In the genomic region with DNA sequence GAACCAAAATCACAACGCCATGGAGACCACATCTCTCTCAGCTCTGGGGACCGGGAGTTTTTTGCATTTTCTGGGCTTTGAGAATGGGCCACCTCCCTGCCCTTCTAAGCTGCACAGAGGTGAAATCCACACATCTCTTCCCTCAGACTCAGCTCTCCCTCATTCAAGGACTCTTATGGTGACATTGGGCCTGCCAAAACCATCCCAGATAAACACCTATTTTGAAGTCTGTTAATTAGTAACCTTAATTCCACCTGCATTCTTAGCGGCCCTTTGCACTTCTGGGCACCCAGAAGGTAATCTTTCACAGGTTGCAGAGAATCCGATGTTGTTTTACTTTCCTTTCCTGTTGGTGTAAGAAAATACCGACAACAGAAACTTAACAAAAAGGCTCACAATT, we compare ENCODE assay signal across 29 mouse cellular contexts.
DNase-seq lines count a peak whose midpoint lies in the region; ATAC-seq and TF ChIP-seq lines count a peak whose summit lies in the region.
"Had no signal": no experiment of that assay in that cellular context is flagged by ENCODE, and none has a peak within 500 bp of the region (broad histone marks: within the 10 kb centered on the region; RNA-seq: fewer than 3 reads in every experiment).

No protein-coding gene starts in this region.

- peaks cover 12% of the 10 kb centered on the region; the same call in 1 of the 2 replicates for H3K4me1 ChIP-seq in kidney, adult 2 months (ENCODE audit: control insufficient read depth, insufficient read depth, low read length)
- no peaks in the 10 kb centered on the region for H3K4me1 ChIP-seq in intestine, embryonic 16.5 days (ENCODE audit: control insufficient read depth, insufficient read depth, low read length)
- H3K4me1 ChIP-seq in kidney, embryonic 15.5 days, result peaks cover 5% of the 10 kb centered on the region; the same call in 1 of the 2 replicates
- peaks cover 8% of the 10 kb centered on the region; the same call in 1 of the 2 replicates for H3K4me1 ChIP-seq in small intestine, adult 2 months (ENCODE audit: control insufficient read depth, insufficient read depth, insufficient read length, low read length)
- H3K4me1 ChIP-seq: hindbrain, embryonic 15.5 days; liver, embryonic 15.5 days; lung, embryonic 15.5 days; megakaryocyte, embryonic 14.5 days; midbrain, embryonic 12.5 days; neural tube, embryonic 12.5 days had no signal

- TF ChIP-seq POLR2A in kidney, adult 2 months (IDR thresholded peaks at IDR 0.05; ENCODE audit: low read depth, low read length), result no peak
- no peak for TF ChIP-seq POLR2A in small intestine, adult 2 months (IDR thresholded peaks at IDR 0.05; ENCODE audit: low read depth, low read length)

- TF ChIP-seq CTCF in kidney, adult 2 months (conservative IDR thresholded peaks at IDR 0.05; ENCODE audit: insufficient read depth, insufficient read length, low read depth, low read length), result no peak
- no peak for TF ChIP-seq CTCF in small intestine, adult 2 months (IDR thresholded peaks at IDR 0.05; ENCODE audit: extremely low read depth, insufficient read length, insufficient replicate concordance, low read depth, low read length)
- TF ChIP-seq CTCF in gastrocnemius, adult 2 months (IDR thresholded peaks at IDR 0.05), result no peak

- H3K4me2 ChIP-seq in intestine, embryonic 16.5 days (ENCODE audit: low read depth, low read length), result no peak overlapping the region
- H3K4me2 ChIP-seq in kidney, embryonic 15.5 days, result no peak overlapping the region
- H3K4me2 ChIP-seq: embryonic facial prominence, embryonic 12.5 days; hindbrain, embryonic 15.5 days; liver, embryonic 15.5 days; lung, embryonic 15.5 days; midbrain, embryonic 12.5 days; neural tube, embryonic 12.5 days had no signal

- peak; percentile 36; the same call in 1 of the 2 replicates for ATAC-seq in intestine, embryonic 16.5 days
- ATAC-seq in kidney, embryonic 15.5 days (replicated peaks; ENCODE audit: low FRiP score), result 0 out of 2 replicates have a peak, but pooled peaks have one; percentile 54
- ATAC-seq: CD4-positive, CD25-positive, alpha-beta regulatory T cell, adult 4 months; forebrain, embryonic 14.5 days; inflammation-experienced regulatory T-cells, adult 6 months had no signal

- H3K27ac ChIP-seq in kidney, adult 2 months (ENCODE audit: insufficient read depth, low read depth, low read length), result peak overlapping the region; percentile 88; the same call in 1 of the 2 replicates
- H3K27ac ChIP-seq in intestine, embryonic 16.5 days (ENCODE audit: low read length), result no peak overlapping the region
- no peak overlapping the region for H3K27ac ChIP-seq in kidney, embryonic 15.5 days
- peak overlapping the region; percentile 46; the same call in 1 of the 2 replicates for H3K27ac ChIP-seq in small intestine, adult 2 months (ENCODE audit: insufficient read depth, low read depth, low read length)
- no peak overlapping the region for H3K27ac ChIP-seq in gastrocnemius, adult 2 months
- H3K27ac ChIP-seq: embryonic facial prominence, embryonic 12.5 days; hindbrain, embryonic 10.5 days; hindbrain, embryonic 15.5 days; layer of hippocampus, adult 2 months; liver, embryonic 15.5 days; lung, embryonic 15.5 days; midbrain, embryonic 12.5 days; neural tube, embryonic 12.5 days had no signal

- no peak overlapping the region for H3K9ac ChIP-seq in intestine, embryonic 16.5 days (ENCODE audit: low read depth, low read length)
- H3K9ac ChIP-seq in kidney, embryonic 15.5 days, result no peak overlapping the region
- H3K9ac ChIP-seq: embryonic facial prominence, embryonic 12.5 days; hindbrain, embryonic 15.5 days; liver, embryonic 15.5 days; lung, embryonic 15.5 days; midbrain, embryonic 12.5 days; neural tube, embryonic 12.5 days had no signal

- no peaks in the 10 kb centered on the region for H3K27me3 ChIP-seq in kidney, adult 2 months (replicated peaks; ENCODE audit: control insufficient read depth, insufficient read depth, low read length)
- H3K27me3 ChIP-seq in intestine, embryonic 16.5 days (replicated peaks; ENCODE audit: control insufficient read depth, insufficient read depth, low read length), result no peaks in the 10 kb centered on the region
- H3K27me3 ChIP-seq in kidney, embryonic 15.5 days, result no peaks in the 10 kb centered on the region
- no peaks in the 10 kb centered on the region for H3K27me3 ChIP-seq in small intestine, adult 2 months (ENCODE audit: control insufficient read depth, insufficient read depth, low read length)
- H3K27me3 ChIP-seq: embryonic facial prominence, embryonic 12.5 days; hindbrain, embryonic 15.5 days; liver, embryonic 15.5 days; lung, embryonic 15.5 days; megakaryocyte, embryonic 14.5 days; midbrain, embryonic 12.5 days; neural tube, embryonic 12.5 days had no signal

- no peaks in the 10 kb centered on the region for H3K36me3 ChIP-seq in kidney, adult 2 months (ENCODE audit: control insufficient read depth, insufficient read depth, low read length)
- no peaks in the 10 kb centered on the region for H3K36me3 ChIP-seq in intestine, embryonic 16.5 days (ENCODE audit: control insufficient read depth, insufficient read depth, low read length)
- no peaks in the 10 kb centered on the region for H3K36me3 ChIP-seq in kidney, embryonic 15.5 days
- H3K36me3 ChIP-seq in small intestine, adult 2 months (ENCODE audit: control insufficient read depth, insufficient read depth, low read length), result no peaks in the 10 kb centered on the region
- H3K36me3 ChIP-seq: embryonic facial prominence, embryonic 12.5 days; hindbrain, embryonic 10.5 days; hindbrain, embryonic 15.5 days; liver, embryonic 15.5 days; lung, embryonic 15.5 days; midbrain, embryonic 12.5 days; neural tube, embryonic 12.5 days had no signal

- intact Hi-C loops in gastrocnemius, adult 2 months (cut with DNase I), result no loop called here

- DNase-seq in kidney, adult 2 months, result peak; percentile 81
- no peak for DNase-seq in kidney, postnatal 4 days
- no peak for DNase-seq in spleen, postnatal 14 days (ENCODE audit: low spot score in 2 of 2)
- no peak for DNase-seq in gastrocnemius, adult 2 months
- DNase-seq: adrenal gland, postnatal 14 days; cerebellum, adult 11 months; cerebellum, adult 9-10 months; cerebellum, postnatal 36 days; heart, postnatal 14 days; left cerebral cortex, postnatal 4 days; right cerebral cortex, adult 18-20 months; thymus, adult 2 months; thymus, postnatal 4 days had no signal

- 47% methylated on average over 5 of the region's 5 CpGs for WGBS in kidney, adult 2 months
- 65% methylated on average over 5 of the region's 5 CpGs for WGBS in intestine, embryonic 16.5 days
- WGBS in kidney, embryonic 15.5 days, result 80% methylated on average over 5 of the region's 5 CpGs
- WGBS in small intestine, adult 2 months, result 40% methylated on average over 5 of the region's 5 CpGs

- no peaks in the 10 kb centered on the region for H3K9me3 ChIP-seq in intestine, embryonic 16.5 days (ENCODE audit: control insufficient read depth, low read length)
- no peaks in the 10 kb centered on the region for H3K9me3 ChIP-seq in kidney, embryonic 15.5 days (replicated peaks)
- H3K9me3 ChIP-seq: embryonic facial prominence, embryonic 12.5 days; hindbrain, embryonic 10.5 days; hindbrain, embryonic 15.5 days; liver, embryonic 15.5 days; lung, embryonic 15.5 days; midbrain, embryonic 12.5 days; neural tube, embryonic 12.5 days had no signal

- no peak overlapping the region for H3K4me3 ChIP-seq in kidney, adult 2 months (ENCODE audit: insufficient read depth, low read depth, low read length)
- no peak overlapping the region for H3K4me3 ChIP-seq in intestine, embryonic 16.5 days (ENCODE audit: low read length)
- H3K4me3 ChIP-seq in kidney, embryonic 15.5 days (replicated peaks), result no peak overlapping the region
- H3K4me3 ChIP-seq in small intestine, adult 2 months (ENCODE audit: low read depth, low read length), result no peak overlapping the region
- no peak overlapping the region for H3K4me3 ChIP-seq in gastrocnemius, adult 2 months
- H3K4me3 ChIP-seq: embryonic facial prominence, embryonic 12.5 days; hindbrain, embryonic 10.5 days; hindbrain, embryonic 15.5 days; layer of hippocampus, adult 2 months; liver, embryonic 15.5 days; lung, embryonic 15.5 days; megakaryocyte, embryonic 14.5 days; midbrain, embryonic 12.5 days; myocyte; neural tube, embryonic 12.5 days had no signal

Comparison
In these comparisons a context has a peak if more than half of its experiments do, and no peak if none do; other contexts are left out.
1. H3K27ac ChIP-seq: peak in kidney, adult 2 months (single experiment) and small intestine, adult 2 months (single experiment); none in intestine, embryonic 16.5 days (single experiment), kidney, embryonic 15.5 days (single experiment) and gastrocnemius, adult 2 months (single experiment).